Mouse (Mus musculus): ENCODE measurements around the gene Mrps34.
A peak's percentile ranks its signal among the peaks of the same experiment; 100 is the strongest.
"Not testable (repeated sequence)": the region's sequence is repeated elsewhere in the genome, so short reads cannot be mapped to it uniquely, and the experiment has no call there.

Mrps34 gene

GRCm38 (mm10) chr17:24899153-24899552 is 4.2 kb downstream of the Mrps34 start:
- no peak for ATAC-seq (ENCODE audit: low TSS enrichment)

DNA sequence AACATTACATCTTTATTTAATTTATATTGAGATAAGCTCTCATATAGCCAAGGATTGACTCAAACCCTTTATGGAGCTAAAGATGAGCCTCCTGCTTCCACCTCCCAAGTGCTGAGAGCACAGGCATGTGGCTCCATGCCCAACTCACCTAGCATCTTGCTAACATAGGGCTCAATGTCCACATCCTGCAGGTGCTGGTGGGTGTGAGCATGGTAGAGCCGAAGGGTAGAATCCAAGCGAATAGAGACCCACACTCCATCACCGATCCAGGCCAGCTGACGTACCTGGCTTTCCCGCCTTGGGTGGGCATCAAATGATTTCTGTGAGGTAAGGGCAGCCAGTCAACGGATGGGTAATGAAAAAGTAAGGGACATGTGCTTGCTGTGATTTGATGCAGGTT is 5.1 kb downstream of the Mrps34 start:
- no peak for ATAC-seq (ENCODE audit: low TSS enrichment)

DNA sequence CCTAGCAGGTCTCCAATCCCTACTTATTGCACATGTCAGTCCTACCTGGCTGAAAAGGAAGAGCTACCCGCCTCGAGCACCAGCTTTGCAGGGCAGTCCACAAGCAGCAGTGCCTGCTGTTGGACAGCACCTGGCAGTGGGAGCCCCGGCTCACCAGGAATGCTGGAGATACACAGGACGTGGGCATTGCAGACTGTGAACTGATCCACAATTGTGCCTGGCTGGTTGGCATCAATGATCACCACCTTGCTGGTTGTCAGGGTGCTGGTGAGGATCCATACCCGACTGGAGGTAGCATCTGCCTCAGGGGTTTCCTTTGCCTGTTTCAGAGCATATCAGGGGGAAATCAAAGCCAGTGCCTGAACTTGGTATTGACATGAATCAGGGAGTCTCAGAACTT is 7.2 kb downstream of the Mrps34 start:
- ATAC-seq (ENCODE audit: low TSS enrichment): no peak

DNA sequence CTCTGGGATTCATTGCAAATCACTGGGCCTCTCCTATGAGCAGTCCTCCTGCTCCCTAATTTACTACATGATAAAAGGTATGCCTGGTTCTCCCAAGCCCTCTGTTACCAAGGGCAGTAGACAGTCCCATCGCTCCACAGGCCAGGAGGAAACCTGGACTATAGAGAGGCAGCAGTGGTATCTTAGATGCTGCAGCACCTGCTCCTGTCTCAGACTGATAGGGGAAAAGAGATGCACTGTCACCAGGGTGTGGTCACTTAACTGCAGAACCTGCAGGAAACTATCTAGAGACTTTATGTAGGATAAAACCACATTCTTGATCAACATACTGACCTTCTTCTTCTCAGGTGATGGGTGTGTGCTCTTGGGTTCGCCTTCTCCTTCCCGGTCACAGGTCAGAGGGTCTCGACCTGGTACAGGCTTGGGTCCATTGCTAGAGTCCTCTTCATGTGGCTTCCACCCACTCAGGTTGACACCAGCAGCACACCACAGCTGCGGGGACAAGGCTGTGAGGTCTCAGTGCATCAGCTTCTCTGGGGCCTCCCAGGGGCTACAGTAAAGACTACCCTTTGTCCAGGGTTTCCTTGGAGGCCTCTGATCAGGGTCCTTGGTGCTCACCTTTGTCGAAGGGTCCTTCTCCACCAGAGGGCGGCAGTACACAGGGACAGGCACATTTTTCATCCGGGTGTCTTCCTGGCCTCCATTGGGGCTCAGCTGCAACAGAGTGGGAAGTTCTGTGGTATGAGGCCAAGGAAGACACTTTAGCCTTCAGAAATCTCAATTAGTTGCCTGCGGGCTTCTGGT is 8.0 kb downstream of the Mrps34 start:
- ATAC-seq (ENCODE audit: low TSS enrichment): no peak

- peak; percentile 49 for ATAC-seq (ENCODE audit: low TSS enrichment)
These were observed 8.9 kb downstream of the Mrps34 start for GRCm38 (mm10) chr17:24903767-24904166.

DNA sequence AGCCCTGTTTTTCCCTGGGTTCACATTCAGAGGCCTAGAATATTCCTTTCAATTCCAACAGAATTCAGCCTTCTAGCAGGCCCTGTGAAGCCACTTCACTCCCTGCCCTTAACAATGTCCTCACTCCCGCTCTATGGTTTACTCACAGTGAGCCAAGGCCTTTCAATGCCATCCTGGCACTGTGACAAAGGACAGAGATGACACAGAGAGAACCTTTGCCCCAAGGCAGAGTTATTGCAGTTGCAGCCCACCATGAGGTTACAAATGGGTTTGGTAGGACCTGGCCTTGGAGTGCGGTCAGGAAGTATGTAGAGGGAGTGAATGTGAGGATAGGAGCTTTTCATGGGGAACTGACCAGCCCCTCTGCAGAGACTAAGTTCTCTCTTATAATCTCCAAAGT is 12.7 kb downstream of the Mrps34 start:
- no peak for ATAC-seq (ENCODE audit: low TSS enrichment)

- no peak for ATAC-seq (ENCODE audit: low TSS enrichment)
These were observed 19.1 kb downstream of the Mrps34 start for GRCm38 (mm10) chr17:24913984-24914383.

GRCm38 (mm10) chr17:24923246-24923645 is 28.3 kb downstream of the Mrps34 start:
- no peak for ATAC-seq (ENCODE audit: low TSS enrichment)

- no peak; the same call in 1 of the 2 replicates for ATAC-seq (ENCODE audit: low TSS enrichment)
These were observed 34.6 kb downstream of the Mrps34 start for GRCm38 (mm10) chr17:24929506-24929905.

GRCm38 (mm10) chr17:24932431-24932830 is 37.5 kb downstream of the Mrps34 start:
- ATAC-seq (ENCODE audit: low TSS enrichment): no peak

DNA sequence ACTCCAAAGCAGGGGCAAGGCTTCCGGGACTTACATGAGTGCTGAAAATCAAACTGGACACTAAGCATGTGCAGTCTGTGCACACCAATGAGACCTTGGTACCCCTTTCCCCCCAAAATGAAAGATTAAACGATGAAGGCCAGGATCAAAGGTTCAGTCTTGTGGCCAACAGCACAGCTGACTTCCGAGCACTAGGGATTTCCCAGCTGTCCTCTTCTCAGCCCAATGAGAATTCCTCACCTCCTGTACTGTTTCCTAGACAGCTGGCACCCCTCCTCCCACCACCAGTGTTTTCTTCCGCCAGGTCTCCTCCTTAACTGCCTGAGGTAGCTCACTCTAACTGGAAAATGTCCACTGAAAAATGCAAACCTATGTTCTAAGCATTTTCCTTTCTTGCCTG is 38.2 kb downstream of the Mrps34 start:
- no peak for ATAC-seq (ENCODE audit: low TSS enrichment)

- ATAC-seq (ENCODE audit: low TSS enrichment): no peak
These were observed 40.0 kb downstream of the Mrps34 start for GRCm38 (mm10) chr17:24934926-24935325.

DNA sequence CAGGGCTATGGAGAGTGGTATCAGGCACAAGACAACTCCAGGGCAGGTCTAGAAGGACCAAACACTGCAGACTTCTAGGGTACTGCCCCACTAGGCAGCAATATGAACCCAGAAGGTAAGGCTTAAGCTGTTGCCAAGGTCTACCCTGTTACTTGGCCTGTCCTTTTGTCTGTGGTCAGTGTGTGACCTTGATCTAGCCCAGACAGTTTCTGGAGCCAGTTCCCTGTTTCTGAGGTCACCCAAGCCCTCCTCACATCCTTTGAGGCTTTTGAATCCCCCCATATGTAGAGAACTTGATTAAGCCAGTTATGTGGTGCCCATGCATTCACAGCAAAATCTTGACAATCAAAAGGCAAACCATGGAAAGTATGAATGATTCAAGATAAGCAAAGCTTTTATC is 40.8 kb downstream of the Mrps34 start:
- no peak for ATAC-seq (ENCODE audit: low TSS enrichment)

DNA sequence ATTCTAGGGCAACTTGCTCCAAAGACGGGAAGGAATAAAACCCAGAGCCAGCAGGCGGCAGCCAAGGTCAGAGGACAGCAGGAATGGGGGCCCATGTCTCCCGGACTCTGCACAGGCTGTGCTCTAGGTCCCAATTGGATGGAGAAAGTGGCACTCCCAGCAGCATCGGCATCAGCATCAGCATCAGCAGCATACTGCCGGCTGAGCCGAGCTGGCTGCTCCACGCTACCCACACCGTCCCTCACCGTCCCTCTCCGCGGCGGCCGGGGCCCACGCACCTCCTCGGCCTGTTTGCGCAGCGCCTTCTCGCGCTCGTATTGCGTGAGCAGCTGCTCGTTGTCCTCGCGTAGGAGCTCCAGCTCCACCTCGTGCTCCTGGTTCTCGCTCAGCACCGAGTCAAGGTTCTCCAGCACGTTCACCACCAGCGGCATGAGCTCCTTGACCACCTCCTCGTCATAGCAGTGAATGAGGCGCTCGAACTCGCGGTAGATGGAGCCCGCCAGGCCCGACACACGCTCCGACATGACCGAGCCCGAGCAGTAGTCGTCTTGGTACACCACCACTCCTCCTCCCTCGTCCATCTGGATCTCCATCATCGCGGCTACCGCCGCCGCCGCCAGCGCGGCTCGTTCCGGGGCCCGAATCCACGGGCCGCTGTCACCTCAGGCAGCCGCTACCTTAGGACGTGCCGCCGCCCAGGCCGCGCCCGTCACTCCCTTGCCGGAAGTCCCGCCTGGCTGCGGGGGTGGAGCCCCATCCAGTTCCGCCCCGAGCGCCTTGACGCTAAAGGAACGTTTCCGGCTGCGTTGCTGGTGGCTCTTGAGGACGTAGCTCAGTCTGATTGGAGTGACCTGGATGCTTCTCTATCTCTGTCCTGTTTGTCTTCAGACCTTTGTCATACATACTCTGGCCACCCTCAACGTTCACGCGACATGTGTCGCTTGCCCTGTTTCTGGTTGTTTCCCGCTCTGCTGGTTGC is 41.6 kb downstream of the Mrps34 start, which contains the start of gene Mapk8ip3:
TSS of gene Mapk8ip3 (minus strand) at position 719 of the 979 bp plus-strand sequence.
- peak; percentile 97 for ATAC-seq (ENCODE audit: low TSS enrichment)

DNA sequence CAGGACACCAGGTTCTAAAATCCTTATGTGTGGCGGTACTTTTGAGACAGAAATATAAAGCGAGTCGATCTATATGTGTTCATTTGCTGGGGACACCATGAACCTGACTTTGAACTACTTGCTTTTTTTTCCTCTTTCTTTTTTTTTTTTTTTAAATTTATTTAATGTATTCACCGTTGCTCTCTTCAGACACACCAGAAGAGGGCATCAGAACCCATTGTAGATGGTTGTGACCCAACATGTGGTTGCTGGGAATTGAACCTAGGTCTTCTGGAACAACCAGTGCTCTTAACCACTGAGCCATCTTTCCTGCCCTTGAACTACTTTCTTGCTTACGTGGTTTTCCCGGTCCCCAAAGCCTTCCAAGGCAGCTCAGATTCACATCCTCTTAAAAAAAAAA is 42.4 kb downstream of the Mrps34 start:
- no peak for ATAC-seq (ENCODE audit: low TSS enrichment)

DNA sequence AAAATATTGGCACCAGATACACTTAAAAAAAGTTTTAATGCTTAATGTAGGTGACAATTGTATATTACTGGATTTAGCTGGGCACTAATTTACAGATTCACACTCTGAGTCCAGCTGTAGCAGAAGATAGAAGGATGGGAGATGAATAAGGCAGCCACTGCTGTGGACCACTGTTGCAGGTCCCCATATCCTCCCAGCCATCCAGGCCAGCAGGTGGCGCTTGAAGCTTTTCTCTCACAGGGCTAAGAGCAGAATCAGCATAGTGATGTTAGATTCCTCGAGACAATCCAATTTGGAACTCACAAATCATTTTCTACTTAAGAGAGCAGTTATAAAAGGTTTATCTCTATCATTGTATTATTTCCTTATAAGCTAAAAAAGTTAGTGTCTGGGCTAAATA is 47.5 kb downstream of the Mrps34 start:
- ATAC-seq (ENCODE audit: low TSS enrichment): not testable (repeated sequence)

- peak; percentile 73; the same call in 1 of the 2 replicates for ATAC-seq (ENCODE audit: low TSS enrichment)
These were observed 48.1 kb downstream of the Mrps34 start for GRCm38 (mm10) chr17:24943036-24943435.

DNA sequence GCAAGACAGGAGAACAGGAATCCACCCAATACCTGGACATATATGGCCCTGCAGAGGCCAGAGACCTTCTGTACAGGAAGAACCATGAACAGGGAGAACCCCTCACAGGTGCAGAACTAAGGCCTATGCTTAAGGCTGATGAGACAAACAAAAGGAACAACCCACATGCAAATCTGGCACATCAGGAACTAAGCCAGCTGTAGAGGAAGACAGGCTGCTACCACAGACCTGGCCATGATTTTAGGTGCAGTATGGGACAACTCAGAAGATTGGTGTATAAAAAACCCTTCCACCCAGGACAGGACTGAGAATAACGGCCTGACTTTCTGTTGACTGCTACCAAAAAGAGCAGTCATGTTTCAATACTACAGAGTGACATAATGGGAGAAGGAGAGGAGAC is 48.7 kb downstream of the Mrps34 start:
- ATAC-seq (ENCODE audit: low TSS enrichment): not testable (repeated sequence)
